Mouse (Mus musculus): ENCODE data around the gene P4ha3.

The P4ha3 gene

DNA sequence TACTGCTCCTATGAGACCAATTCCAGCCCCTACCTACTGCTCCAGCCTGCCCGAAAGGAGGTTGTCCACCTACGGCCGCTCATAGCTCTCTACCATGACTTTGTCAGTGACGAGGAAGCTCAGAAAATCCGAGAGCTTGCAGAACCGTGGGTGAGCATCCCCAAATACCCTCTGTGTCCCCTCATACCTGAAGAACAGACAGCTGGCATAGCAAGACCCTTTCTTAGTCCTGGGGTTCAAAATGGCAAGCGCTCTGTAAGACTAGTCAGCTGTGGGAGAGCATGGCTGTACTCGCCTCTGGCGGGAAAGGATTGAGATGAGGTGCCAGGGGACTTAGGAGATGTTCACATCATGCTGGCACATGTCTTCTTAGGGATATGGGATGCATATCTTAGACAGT is 20.6 kb downstream of the P4ha3 start:
- no peak for DNase-seq (ENCODE audit: low spot score in 2 of 2)

- DNase-seq (ENCODE audit: low spot score in 2 of 2) = no peak
Measured at GRCm38 (mm10) chr7:100307872-100308653, 22.7 kb downstream of the P4ha3 start.

GRCm38 (mm10) chr7:100309216-100309615 is 23.9 kb downstream of the P4ha3 start:
- no peak for DNase-seq (ENCODE audit: low spot score in 2 of 2)

DNA sequence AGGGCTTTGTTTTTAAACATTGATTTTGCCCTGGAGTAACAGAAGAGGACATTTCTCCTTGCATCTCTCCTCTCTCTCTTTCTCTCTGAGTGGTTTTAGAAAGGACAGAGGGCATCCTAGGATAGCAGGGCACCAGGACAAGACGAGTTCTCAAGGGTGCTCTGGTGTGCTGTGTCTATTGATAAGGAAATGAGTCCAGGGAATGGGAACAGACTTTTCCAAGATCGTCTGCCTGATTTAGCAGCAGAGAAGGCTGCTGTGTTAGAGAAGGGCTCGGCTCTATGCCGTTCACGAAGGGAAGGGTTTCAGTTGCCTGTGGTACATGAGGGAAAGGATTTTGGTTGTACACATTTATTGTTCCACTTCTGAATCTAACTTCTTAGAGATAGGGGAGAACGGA is 24.4 kb downstream of the P4ha3 start:
- no peak for DNase-seq (ENCODE audit: low spot score in 2 of 2)

DNA sequence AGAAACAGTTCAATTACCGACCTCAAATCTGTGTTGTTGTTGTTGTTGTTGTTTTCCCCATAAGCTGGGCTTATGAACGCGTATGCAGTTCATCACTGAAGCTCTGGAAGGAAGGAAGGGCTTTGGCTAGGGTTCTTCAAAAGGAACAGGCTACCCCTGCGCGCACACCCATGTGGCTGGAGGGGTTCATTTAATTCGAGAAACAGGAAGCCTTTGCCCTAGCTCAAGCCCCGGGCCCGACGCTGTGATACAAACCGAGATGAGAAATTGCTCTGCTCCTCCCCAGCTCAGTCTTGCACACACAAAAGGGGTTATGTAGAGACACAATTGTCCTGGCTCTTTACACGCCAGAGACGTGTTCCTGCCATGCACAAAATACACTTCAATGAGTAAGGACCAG is 25.0 kb downstream of the P4ha3 start:
- DNase-seq (ENCODE audit: low spot score in 2 of 2) = peak; percentile 20 to 50

GRCm38 (mm10) chr7:100312716-100313115 is 27.4 kb downstream of the P4ha3 start:
- no peak for DNase-seq (ENCODE audit: low spot score in 2 of 2)

GRCm38 (mm10) chr7:100316924-100317323 is 31.6 kb downstream of the P4ha3 start:
- DNase-seq (ENCODE audit: low spot score in 2 of 2) = no peak

GRCm38 (mm10) chr7:100317534-100317933 is 32.2 kb downstream of the P4ha3 start:
- DNase-seq (ENCODE audit: low spot score in 2 of 2) = no peak

GRCm38 (mm10) chr7:100323721-100324120 is 38.4 kb downstream of the P4ha3 start:
- DNase-seq (ENCODE audit: low spot score in 2 of 2) = no peak

DNA sequence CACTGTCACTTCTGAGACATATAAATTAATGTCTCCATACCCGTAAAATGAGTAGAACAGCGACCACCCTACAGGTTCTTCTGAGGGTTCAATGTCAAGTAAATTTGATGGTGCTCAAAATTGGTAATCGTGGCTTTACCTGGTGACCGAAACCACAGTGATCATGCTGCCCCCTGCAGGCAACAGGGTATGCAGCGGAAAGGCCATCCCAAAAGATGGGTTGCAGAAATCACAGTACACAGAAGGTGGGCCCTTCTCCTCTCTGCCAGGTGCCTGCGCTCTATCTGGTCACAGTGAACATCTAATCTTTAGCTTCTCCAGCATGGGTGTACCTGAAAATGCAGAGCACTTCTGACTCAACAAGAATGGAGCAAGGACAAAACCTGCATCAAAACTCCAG is 40.2 kb downstream of the P4ha3 start:
- DNase-seq (ENCODE audit: low spot score in 2 of 2) = peak in 1 of 2 experiments; percentile 20

DNA sequence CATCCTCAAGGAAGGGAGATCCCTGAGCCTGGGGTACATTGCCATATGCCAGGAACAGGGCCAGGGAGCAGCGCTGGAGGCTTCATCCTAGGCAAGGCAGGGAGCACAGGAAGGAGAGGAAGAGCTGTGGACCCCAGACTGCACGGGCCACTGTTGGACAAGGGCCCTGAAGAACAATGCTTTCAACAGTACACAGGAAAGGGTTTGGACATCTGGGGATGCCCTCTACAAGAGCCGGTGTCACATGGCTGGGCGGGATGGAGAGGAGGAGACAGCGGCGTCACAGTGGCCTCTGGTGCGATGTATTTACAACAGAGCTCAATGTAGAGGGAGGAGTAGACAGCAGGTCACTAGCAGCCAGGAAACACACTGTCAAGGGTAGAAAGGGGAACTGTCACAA is 42.2 kb downstream of the P4ha3 start:
- no peak for DNase-seq (ENCODE audit: low spot score in 2 of 2)

DNA sequence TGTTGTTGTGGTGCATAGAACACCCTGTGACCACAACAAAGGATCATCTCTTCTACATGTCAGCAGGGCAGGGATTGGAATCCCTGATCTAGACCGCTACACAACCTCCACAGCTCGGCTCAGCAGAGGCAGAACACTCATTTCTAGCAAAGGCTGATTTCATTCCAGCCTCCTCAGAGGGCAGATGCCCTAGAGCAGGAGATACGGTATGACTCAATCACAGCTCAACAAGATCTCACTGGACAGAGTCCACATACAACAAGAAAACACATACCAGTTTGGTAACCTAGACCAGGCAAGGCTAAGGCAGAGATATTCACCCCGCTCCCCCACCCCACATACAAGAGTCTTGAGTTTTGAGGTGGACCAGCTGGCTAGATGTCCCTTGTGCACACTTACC is 43.3 kb downstream of the P4ha3 start:
- DNase-seq (ENCODE audit: low spot score in 2 of 2) = no peak

- DNase-seq (ENCODE audit: low spot score in 2 of 2) = no peak
Measured at GRCm38 (mm10) chr7:100331269-100331668, 45.9 kb downstream of the P4ha3 start.

- no peak for DNase-seq (ENCODE audit: low spot score in 2 of 2)
Measured at GRCm38 (mm10) chr7:100335921-100336320, 50.6 kb downstream of the P4ha3 start.

DNA sequence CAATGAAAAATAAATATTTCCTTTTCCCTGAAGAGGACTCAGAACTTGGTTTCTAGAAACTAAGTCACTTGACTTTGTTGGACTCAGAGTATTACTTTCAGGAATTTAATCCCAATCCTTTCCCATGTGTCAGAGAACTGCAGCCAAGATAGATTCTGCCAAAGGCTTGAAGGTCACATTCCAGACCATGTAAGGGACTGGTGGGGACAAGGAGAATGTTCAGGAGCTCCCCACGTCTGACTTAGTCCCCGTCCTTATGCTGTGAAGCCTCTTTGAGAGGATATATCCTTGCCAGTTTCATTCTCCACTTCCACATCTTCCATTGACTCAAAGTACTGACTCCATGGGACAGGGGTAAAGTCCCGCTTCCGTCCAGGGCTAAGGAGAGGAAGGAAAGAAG is 69.7 kb downstream of the P4ha3 start:
- DNase-seq (ENCODE audit: low spot score in 2 of 2) = no peak

DNA sequence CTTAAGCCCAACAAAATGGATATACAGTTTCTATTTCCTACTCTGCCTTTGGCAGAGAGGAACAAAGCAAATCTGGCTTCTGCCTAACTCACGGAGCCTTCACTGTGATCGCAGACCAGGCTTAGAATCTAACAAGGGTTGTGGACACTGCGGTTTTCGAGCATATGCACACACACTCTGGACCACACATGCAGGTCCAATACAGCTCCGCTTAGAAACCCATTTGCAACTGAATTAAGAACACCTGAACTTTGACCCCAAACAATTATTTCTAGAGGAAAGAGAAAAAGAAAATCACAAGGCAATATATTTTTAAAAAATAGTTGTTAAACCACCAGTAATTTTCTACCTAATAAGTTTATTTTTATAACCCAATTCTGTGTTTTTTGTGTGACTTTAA is 71.0 kb downstream of the P4ha3 start:
- no peak for DNase-seq (ENCODE audit: low spot score in 2 of 2)

DNA sequence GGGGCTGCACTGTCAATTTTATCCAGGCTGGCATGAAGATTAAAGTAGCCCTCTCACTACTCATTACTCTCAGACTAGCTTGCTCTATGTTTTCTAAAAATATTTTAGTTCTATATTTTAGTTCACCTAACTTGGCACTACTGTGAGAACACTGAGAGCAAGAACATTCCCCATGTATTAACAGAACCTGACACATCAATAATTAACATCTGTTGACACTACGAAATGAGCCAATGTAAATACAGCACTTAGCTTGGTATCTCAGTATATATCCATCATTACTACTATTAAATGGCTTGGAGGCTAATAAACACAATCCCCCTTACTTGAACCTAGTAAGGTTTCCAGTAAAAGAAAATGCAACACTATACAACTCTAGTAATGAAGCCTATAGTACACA is 71.4 kb downstream of the P4ha3 start:
- no peak for DNase-seq (ENCODE audit: low spot score in 2 of 2)

DNA sequence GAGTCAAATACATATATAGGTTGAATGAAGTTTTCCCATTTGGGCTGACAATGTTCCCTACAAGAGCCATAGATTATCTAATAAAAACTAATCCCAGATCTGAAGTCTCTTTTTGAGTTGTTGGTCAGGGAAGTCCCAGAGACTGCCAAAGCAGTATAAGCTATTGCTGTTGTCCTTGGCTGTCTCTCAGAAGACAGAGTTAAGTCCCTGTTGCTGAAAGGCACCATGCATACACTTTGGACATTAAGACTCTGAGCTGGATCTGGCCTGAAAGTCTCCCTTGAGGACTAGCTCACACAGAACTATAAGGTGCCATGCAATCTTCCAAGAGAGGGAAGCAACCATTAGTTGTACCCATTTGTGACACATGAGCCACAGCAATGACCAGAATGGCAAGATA is 72.5 kb downstream of the P4ha3 start:
- DNase-seq (ENCODE audit: low spot score in 2 of 2) = no peak

DNA sequence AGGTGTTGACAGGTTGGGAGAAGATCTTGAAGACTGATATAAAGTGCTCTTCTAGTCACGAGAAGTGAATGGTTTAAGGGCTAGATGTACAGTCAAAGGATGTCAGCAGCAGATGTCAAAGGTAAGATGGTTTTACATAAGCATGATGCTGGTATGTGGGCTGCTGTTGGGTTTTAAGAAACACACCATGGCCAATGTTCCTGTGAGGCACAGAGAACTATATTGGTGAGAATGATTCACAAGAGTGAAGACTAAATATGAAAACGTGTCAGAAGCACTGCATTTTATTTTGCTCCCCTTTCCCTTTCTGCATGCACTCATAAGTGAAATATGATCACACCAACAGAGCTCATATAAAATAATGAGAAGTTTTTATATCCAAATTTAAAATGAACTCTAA is 77.8 kb downstream of the P4ha3 start:
- no peak for DNase-seq (ENCODE audit: low spot score in 2 of 2)

GRCm38 (mm10) chr7:100364888-100365287 is 79.6 kb downstream of the P4ha3 start:
- no peak for DNase-seq (ENCODE audit: low spot score in 2 of 2)
